Mouse (Mus musculus) layer of hippocampus, postnatal 10 days (tissue): Measurements from ENCODE around the gene Ubac2. TPM values are rescaled to one million over a fixed set of nuclear protein-coding genes. Genes with fewer than 3 reads are reported as not detected.

Source experiments
- DNase-seq, 2 experiments: peaks; one replicate each; pipeline ENCODE4 v3.0.0; 2021; ENCODE audit warnings: low spot score in 2 of 2
- total RNA-seq, 2 experiments: library from RNA; stranded (reverse); gene quantifications; 2 replicates each; pipeline ENCODE4 v1.2.3; 2021

The Ubac2 gene
- total RNA-seq, 2 experiments from 2014 or later = 39.1 to 39.3 TPM

GRCm38 (mm10) chr14:121949436-121949835, 71.0 kb downstream of the Ubac2 start:
- DNase-seq = peak in 1 of 2 experiments; percentile 8

DNA sequence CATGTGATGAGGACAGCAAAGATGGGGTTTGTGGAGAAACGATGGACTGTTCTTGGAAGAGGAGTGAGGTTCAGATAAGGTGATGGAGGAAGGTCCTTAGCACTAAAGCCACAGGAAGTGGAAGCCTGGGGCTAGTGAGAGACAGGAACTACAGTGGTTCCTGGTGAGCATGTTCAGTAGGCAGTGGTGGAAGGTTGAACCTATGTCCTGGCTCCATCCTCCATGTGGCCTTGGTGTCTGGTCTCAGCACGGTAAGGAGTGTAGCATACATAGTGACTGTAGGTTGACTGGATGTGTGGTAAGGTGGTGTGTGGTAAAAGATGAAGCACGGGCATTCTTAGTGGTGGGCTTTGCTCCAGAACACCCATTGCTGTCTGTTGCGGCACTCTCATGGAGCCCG, 71.5 kb downstream of the Ubac2 start:
- DNase-seq = no peak

DNA sequence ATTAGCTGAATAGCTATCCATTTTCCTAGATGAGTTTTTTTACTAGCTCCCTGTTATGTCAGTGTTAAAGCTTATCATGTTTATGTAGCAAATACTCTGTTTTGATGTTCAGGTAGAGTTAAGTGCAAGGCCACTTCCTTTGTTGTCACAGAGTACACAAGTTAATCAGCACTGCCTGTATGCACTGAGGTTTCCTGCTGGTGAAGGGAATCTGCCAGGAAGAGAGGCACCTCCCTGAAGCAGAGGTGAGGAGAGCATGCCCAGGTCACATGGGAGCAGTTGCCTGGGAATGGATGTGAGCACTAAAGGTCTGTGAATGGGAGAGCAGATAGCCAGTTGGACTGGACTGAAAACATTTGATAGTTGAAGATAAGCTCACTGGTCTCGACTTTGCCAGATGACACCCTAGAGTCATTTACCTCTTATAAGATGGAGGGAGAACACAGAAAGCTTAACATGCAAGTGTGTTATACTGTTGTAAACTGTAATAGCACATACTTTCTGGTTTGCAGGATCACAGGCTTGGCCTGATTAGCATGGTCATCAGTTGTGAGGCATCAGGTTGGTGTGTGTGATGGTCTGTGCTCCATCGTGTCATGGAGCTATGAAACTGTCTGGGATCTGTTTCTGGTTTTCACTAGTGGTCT, 73.1 kb downstream of the Ubac2 start:
- peak in 1 of 2 experiments; percentile 8 for DNase-seq

DNA sequence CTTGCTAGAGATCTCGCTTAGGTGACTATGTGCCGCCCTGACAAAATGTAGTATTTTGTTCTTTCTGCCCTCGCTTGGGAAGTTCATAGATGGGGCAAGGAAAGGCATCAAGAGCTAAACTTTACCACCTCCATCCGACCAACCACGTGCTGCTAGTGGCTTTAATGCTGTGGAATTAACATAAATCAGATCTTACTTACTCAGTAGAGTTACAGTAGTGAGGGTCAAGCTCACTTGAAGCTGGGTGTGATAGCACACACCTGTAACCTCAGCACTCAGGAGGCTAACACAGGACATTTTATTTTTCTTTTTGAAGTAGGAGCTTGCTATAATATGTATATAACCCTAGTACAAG, 73.6 kb downstream of the Ubac2 start:
- DNase-seq = no peak

DNA sequence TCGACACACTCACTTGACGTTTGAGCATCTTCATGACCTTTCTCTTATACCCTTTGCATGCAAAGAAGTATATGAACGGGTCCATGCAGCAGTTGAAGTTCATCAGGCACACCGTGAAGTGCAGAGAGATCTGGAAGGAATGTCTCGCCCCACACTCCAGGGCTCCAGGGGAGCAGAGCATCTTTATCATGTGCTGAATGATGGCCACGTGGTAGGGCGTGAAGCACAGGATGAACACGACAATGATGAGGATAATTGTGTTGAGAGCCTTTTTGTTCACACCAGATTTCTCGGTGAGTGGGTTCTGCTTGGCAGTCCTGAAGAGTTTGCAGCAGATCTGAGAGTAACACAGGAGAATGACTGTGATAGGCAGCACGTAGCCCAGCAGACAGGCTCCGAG, 75.7 kb downstream of the Ubac2 start:
- no peak for DNase-seq

GRCm38 (mm10) chr14:121954608-121955007, 76.2 kb downstream of the Ubac2 start:
- no peak for DNase-seq

DNA sequence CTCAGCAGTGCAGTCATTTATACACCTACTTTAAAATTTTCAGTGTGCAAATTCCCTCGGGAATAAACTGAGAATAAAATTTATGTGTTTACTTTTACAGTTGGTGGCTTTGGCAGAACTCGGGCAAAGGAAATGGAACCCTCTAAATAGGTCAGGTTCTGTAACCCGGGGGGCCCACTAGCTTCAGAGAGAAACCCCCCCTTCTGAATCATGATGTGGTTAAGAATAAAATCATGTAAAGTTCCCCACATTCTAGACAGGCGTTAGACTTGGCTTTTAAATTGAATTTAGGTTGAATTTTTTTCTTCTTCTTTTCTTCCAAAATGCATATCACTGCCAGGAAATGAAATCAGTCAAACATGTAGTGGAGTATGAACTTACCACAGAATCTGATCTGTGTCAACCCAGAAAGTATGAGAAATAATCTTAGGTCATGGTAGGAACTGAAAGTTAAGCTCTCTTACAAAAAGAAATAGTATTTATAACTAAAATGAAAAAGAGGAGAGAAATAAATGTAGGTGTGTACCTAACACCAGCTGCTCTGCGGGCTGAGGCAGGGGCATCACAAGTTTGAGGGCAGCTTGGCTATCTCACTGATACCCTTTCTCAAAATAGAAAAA, 76.9 kb downstream of the Ubac2 start:
- no peak for DNase-seq

- no peak for DNase-seq
These were observed 77.9 kb downstream of the Ubac2 start for GRCm38 (mm10) chr14:121956291-121956690.

DNA sequence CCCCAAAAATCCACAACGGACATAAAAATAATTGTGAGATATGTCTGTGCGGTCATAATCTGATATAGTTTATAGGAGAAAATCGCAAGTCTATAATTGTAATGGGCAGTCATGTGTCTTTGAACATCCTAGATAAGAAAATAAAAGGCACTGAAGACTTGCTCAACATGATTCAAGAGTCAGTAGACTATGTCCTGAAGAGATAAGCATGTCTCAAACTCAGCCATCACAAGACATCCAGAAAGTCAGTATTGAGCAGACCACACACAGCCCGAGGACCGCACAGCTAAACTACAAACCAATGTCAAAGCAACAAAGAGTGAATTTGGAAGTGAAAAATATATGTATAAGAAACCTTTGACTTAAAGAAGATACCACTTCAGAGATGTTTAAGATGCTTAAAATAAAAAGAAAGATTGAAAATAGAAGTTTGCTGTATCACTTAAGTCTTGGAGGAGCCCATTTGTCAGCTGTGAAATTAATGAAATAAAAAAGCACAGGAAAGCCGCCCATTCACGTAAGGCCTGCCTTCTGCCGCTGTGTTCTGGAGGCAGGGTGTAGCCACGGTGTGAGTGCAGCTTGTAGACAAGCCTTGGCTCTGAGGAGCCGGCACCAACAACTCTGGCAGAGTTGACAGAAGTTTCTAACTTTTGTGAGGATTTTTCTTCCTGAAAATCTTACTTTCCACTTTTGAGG, 78.9 kb downstream of the Ubac2 start:
- no peak for DNase-seq

GRCm38 (mm10) chr14:121958041-121958750, 79.8 kb downstream of the Ubac2 start:
- no peak for DNase-seq

- no peak for DNase-seq
These were observed 80.5 kb downstream of the Ubac2 start for GRCm38 (mm10) chr14:121958751-121959537.

GRCm38 (mm10) chr14:121959538-121959980, 81.1 kb downstream of the Ubac2 start:
- DNase-seq = no peak

DNA sequence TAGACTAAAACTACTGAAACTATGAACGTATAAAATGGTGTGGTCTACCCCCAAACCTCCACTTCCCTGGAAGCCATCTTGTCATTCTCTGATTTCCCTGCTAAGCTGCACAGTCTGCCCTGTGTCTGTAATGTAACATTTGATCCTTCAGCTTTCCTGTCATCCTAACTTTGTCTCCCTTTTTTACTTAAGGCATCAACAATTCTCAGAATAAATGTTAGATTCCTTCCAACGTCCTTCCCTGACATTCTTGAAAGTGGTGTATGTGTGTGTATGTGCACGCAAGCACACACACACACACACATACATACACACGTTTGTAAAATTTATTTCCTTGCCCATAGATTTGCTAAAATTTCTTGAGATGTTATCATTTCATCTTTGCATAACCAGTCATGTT, 81.6 kb downstream of the Ubac2 start:
- DNase-seq = no peak

- no peak for DNase-seq
These were observed 82.1 kb downstream of the Ubac2 start for GRCm38 (mm10) chr14:121960531-121960930.

DNA sequence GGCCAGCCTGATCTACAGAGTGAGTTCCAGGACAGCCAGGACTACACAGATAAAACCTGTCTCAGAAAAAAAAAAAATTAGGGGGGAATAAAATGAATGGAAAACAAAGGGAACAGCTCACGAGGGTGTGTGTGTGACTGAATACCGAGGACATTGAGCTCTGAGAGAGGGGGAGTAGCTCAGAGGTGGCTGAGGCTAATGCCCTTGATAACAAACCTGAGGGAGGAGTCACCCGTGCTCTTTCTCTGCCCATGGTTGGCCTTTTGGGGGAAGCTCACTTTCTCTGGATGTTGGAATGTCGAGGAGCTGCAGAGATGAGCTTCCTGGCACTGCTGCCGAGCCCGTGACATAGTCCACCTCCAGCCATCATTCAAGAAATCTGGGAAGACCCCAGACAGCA, 82.6 kb downstream of the Ubac2 start:
- DNase-seq = no peak

GRCm38 (mm10) chr14:121961496-121962127, 83.2 kb downstream of the Ubac2 start:
- DNase-seq = no peak

DNA sequence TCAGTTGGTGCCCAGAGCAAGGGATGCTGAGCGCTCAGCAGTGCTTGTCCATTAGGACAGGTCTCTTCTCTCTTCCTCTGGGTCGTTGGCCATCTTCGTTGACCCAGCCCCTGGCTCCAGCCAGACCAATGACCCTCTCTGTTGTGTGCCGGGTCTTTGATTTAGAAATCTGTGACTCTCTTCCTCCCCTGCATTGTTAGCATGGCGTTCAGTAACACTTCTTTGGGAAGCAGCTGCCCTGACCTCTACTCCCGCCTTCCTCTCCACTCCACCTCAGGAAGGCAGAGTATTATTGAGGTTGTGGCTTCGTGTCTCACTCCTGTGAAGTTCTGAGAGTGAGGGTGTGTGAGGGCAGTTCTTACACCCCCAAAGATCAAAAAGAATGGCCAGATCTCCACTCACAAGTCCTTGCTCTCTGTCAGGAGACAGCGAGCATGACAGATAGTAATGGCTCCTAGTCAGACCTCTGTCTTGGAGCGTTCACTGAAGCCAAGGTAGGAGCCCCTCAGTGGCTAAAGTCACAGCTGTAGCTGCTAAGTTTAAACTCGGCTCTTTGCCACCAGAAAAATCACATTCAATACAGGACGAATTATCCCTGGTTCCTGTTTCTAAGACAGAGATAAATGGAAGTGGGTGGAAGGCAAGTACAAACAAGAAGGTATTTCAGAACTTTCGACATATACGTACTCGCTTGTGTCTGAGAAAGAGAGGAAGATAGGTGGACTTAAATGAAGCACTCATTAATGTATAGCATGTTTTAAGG, 83.9 kb downstream of the Ubac2 start:
- DNase-seq = no peak

GRCm38 (mm10) chr14:121963251-121963941, 85.0 kb downstream of the Ubac2 start:
- no peak for DNase-seq

DNA sequence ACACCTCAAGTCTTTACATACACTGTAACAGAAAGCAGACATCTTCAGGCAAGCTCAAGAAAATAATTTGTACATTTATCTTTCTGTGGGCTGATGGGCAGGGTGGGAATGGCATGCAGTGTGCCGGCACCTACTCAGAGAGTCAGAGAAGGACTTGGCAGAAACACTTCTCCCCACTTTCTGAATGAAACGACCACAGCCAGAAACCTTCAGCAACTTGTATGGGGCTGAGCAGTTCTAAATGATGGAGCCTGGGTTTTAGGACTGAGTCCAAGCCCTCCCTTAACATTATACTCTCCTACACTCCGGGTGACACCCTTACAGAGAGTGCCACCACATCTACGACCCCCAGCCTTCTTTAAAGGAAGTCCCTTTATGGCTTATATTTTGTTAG, 85.5 kb downstream of the Ubac2 start:
- DNase-seq = no peak
